Mouse (Mus musculus) CH12.LX (cell line): ENCODE measurements around the gene Id2. TPM values are rescaled to one million over a fixed set of nuclear protein-coding genes. Genes with fewer than 3 reads are reported as not detected.

Source experiments
- DNase-seq: peaks from one replicate; pipeline ENCODE4 v3.0.0-alpha.2; 2013; ENCODE audit errors: extremely low read depth
- H3K27ac ChIP-seq: 2 replicates; pipeline ENCODE4 v1.5.1; 2012; ENCODE audit warnings: low read depth, mild to moderate bottlenecking, control low read depth, moderate library complexity; ENCODE audit not compliant: insufficient read depth
- H3K27me3 ChIP-seq: replicated peaks from 2 replicates; pipeline ENCODE3; 2012; ENCODE audit warnings: inconsistent platforms
- H3K36me3 ChIP-seq, 2 experiments: replicated peaks in 1 of 2; 2 replicates each; pipeline versions ENCODE3 to v1.6.1; 2012; ENCODE audit warnings: inconsistent platforms in 1 of 2, low read length in 1 of 2, mild to moderate bottlenecking in 1 of 2, mixed read lengths in 1 of 2, moderate library complexity in 1 of 2; ENCODE audit not compliant: control insufficient read depth in 1 of 2, insufficient read depth in 1 of 2
- H3K4me1 ChIP-seq, 2 experiments: 2 replicates each; pipeline ENCODE4 v1.6.1; 2012; ENCODE audit warnings: inconsistent platforms in 1 of 2, moderate library complexity in 1 of 2; ENCODE audit not compliant: insufficient read depth in 2 of 2, control insufficient read depth in 1 of 2
- H3K4me2 ChIP-seq: 2 replicates; pipeline ENCODE4 v1.6.1; 2012; ENCODE audit warnings: low read depth, mild to moderate bottlenecking, control low read depth; ENCODE audit not compliant: poor library complexity, insufficient read depth, severe bottlenecking
- H3K4me3 ChIP-seq, 3 experiments: fragments of 150-350 bp in 1 of 3; sonication (generic) in 1 of 3; replicated peaks in 1 of 3; 2 replicates each; pipeline versions ENCODE3 to v1.5.1; 2011 to 2012; ENCODE audit warnings: low read depth in 2 of 3, low read length in 2 of 3, mild to moderate bottlenecking in 2 of 3, moderate library complexity in 2 of 3, control low read depth in 1 of 3, improper control_type of control experiment in 1 of 3, inconsistent platforms in 1 of 3, mixed read lengths in 1 of 3; ENCODE audit not compliant: poor library complexity in 1 of 3
- H3K79me2 ChIP-seq: replicated peaks from 2 replicates; pipeline ENCODE4 v1.6.1; 2012; ENCODE audit warnings: mild to moderate bottlenecking, moderate library complexity; ENCODE audit not compliant: control insufficient read depth, poor library complexity, insufficient read depth, severe bottlenecking; ENCODE audit errors: extremely low read depth
- H3K9ac ChIP-seq: 2 replicates; pipeline ENCODE4 v1.6.1; 2012; ENCODE audit warnings: low read depth, mild to moderate bottlenecking, control low read depth, moderate library complexity; ENCODE audit not compliant: insufficient read depth
- H3K9me3 ChIP-seq: replicated peaks from 2 replicates; pipeline ENCODE3; 2012; ENCODE audit warnings: low read length, inconsistent platforms, mixed read lengths
- BHLHE40 ChIP-seq: IDR thresholded peaks from 2 replicates; pipeline ENCODE4 v1.6.1; 2011; ENCODE audit warnings: mild to moderate bottlenecking, low read depth, low read length, improper control_type of control experiment
- CHD1 ChIP-seq: IDR thresholded peaks from 2 replicates; pipeline ENCODE4 v1.6.1; 2012; ENCODE audit warnings: low read depth, low read length, improper control_type of control experiment, inconsistent platforms
- CHD2 ChIP-seq: IDR thresholded peaks from 2 replicates; pipeline ENCODE4 v1.6.1; 2011; ENCODE audit warnings: low read length, improper control_type of control experiment
- CTCF ChIP-seq, 2 experiments: IDR thresholded peaks in 1 of 2; conservative IDR thresholded peaks in 1 of 2; 2 replicates each; pipeline ENCODE4 v1.5.1; 2011 to 2012; ENCODE audit warnings: low read depth in 2 of 2, low read length in 2 of 2, improper control_type of control experiment in 1 of 2, inconsistent platforms in 1 of 2, mild to moderate bottlenecking in 1 of 2, moderate library complexity in 1 of 2
- E2F4 ChIP-seq: IDR thresholded peaks from 2 replicates; pipeline ENCODE4 v1.6.1; 2011; ENCODE audit warnings: low read depth, low read length, improper control_type of control experiment; ENCODE audit not compliant: insufficient replicate concordance
- ETS1 ChIP-seq: conservative IDR thresholded peaks from 2 replicates; pipeline ENCODE4 v1.6.1; 2012; ENCODE audit warnings: low read depth, mild to moderate bottlenecking, inconsistent platforms, low read length, improper control_type of control experiment, moderate library complexity
- HCFC1 ChIP-seq: IDR thresholded peaks from 2 replicates; pipeline ENCODE4 v1.6.1; 2012; ENCODE audit warnings: low read depth, mild to moderate bottlenecking, inconsistent platforms, low read length, improper control_type of control experiment
- IRF4 ChIP-seq: IDR thresholded peaks from 2 replicates; pipeline ENCODE4 v1.6.1; 2014; ENCODE audit warnings: low read depth, mild to moderate bottlenecking, inconsistent platforms, low read length, improper control_type of control experiment
- MAFK ChIP-seq: IDR thresholded peaks from 2 replicates; pipeline ENCODE4 v1.6.1; 2011; ENCODE audit warnings: low read length, improper control_type of control experiment; ENCODE audit not compliant: insufficient replicate concordance
- MAX ChIP-seq: IDR thresholded peaks from 2 replicates; pipeline ENCODE4 v1.6.1; 2011; ENCODE audit warnings: low read length, improper control_type of control experiment
- MYC ChIP-seq: IDR thresholded peaks from 2 replicates; pipeline ENCODE4 v1.6.1; 2011; ENCODE audit warnings: low read depth, mild to moderate bottlenecking, improper control_type of control experiment, low read length
- PAX5 ChIP-seq: IDR thresholded peaks from 2 replicates; pipeline ENCODE4 v1.6.1; 2012; ENCODE audit warnings: low read length, inconsistent platforms, mixed read lengths
- POLR2A ChIP-seq: IDR thresholded peaks from 2 replicates; pipeline ENCODE4 v1.6.1; 2011; ENCODE audit warnings: low read depth, mild to moderate bottlenecking, improper control_type of control experiment, low read length
- POLR2AphosphoS2 ChIP-seq: IDR thresholded peaks from 2 replicates; pipeline ENCODE4 v1.6.1; 2011; ENCODE audit warnings: low read depth, low read length, improper control_type of control experiment
- RAD21 ChIP-seq: IDR thresholded peaks from 2 replicates; pipeline ENCODE4 v1.6.1; 2011; ENCODE audit warnings: low read depth, mild to moderate bottlenecking, low read length, improper control_type of control experiment, moderate library complexity
- RCOR1 ChIP-seq: conservative IDR thresholded peaks from 2 replicates; pipeline ENCODE4 v1.6.1; 2012; ENCODE audit warnings: low read depth, mild to moderate bottlenecking, inconsistent platforms, low read length, improper control_type of control experiment
- SIN3A ChIP-seq: IDR thresholded peaks from 2 replicates; pipeline ENCODE4 v1.6.1; 2012; ENCODE audit warnings: low read length, improper control_type of control experiment, inconsistent platforms
- SMC3 ChIP-seq: IDR thresholded peaks from 2 replicates; pipeline ENCODE4 v1.6.1; 2011; ENCODE audit warnings: low read depth, low read length, improper control_type of control experiment
- TCF12 ChIP-seq: IDR thresholded peaks from 2 replicates; pipeline ENCODE4 v1.6.1; 2014; ENCODE audit warnings: low read depth, mild to moderate bottlenecking, inconsistent platforms, low read length, improper control_type of control experiment
- USF1 ChIP-seq: IDR thresholded peaks from 2 replicates; pipeline ENCODE4 v1.6.1; 2014; ENCODE audit warnings: low read depth, mild to moderate bottlenecking, inconsistent platforms, low read length, improper control_type of control experiment
- ZC3H11A ChIP-seq: IDR thresholded peaks from 2 replicates; pipeline ENCODE4 v1.6.1; 2012; ENCODE audit warnings: low read depth, mild to moderate bottlenecking, inconsistent platforms, low read length, improper control_type of control experiment
- ZKSCAN1 ChIP-seq: IDR thresholded peaks from 2 replicates; pipeline ENCODE4 v1.6.1; 2012; ENCODE audit warnings: low read depth, inconsistent platforms, low read length, improper control_type of control experiment, borderline replicate concordance
- ZMIZ1 ChIP-seq: IDR thresholded peaks from 2 replicates; pipeline ENCODE4 v1.6.1; 2012; ENCODE audit warnings: low read depth, mild to moderate bottlenecking, inconsistent platforms, low read length, improper control_type of control experiment
- ZNF384 ChIP-seq: IDR thresholded peaks from 2 replicates; pipeline ENCODE4 v1.6.1; 2012; ENCODE audit warnings: low read depth, low read length, improper control_type of control experiment, inconsistent platforms
- dilution Hi-C: fragments of 300-500 bp; cut with MboI; formaldehyde crosslinking; loops from 2 replicates; pipeline ENCODE4 v1.14.3; 2020; ENCODE audit warnings: low sequenced_read_pairs; ENCODE audit not compliant: extremely low pct_unique_long_range_greater_than_20kb, extremely low pct_ligation_motif_present
- in situ Hi-C: fragments of 300-500 bp; cut with MboI; formaldehyde crosslinking; loops from 3 replicates; pipeline ENCODE4 v1.14.3; 2019; ENCODE audit warnings: low sequenced_read_pairs, low pct_ligation_motif_present, low pct_unique_long_range_greater_than_20kb, mixed read lengths
- polyA plus RNA-seq: library from polyadenylated mRNA; unstranded; fragments of >175 nt; gene quantifications from 2 replicates; pipeline ENCODE4 v1.2.1, GENCODE M21; 2012; ENCODE audit warnings: low read depth; ENCODE audit not compliant: insufficient read length
- total RNA-seq, 2 experiments: library from RNA; depleted of rRNA; stranded (reverse); fragments of 300-350 nt in 1 of 2; fragments of >200 nt in 1 of 2; gene quantifications; 2 replicates each; pipeline ENCODE4 v1.2.3; 2012 to 2014

The Id2 gene
- total and polyA plus RNA-seq, 3 experiments, result 12.4 to 42.9 (median 14.2) TPM

DNA sequence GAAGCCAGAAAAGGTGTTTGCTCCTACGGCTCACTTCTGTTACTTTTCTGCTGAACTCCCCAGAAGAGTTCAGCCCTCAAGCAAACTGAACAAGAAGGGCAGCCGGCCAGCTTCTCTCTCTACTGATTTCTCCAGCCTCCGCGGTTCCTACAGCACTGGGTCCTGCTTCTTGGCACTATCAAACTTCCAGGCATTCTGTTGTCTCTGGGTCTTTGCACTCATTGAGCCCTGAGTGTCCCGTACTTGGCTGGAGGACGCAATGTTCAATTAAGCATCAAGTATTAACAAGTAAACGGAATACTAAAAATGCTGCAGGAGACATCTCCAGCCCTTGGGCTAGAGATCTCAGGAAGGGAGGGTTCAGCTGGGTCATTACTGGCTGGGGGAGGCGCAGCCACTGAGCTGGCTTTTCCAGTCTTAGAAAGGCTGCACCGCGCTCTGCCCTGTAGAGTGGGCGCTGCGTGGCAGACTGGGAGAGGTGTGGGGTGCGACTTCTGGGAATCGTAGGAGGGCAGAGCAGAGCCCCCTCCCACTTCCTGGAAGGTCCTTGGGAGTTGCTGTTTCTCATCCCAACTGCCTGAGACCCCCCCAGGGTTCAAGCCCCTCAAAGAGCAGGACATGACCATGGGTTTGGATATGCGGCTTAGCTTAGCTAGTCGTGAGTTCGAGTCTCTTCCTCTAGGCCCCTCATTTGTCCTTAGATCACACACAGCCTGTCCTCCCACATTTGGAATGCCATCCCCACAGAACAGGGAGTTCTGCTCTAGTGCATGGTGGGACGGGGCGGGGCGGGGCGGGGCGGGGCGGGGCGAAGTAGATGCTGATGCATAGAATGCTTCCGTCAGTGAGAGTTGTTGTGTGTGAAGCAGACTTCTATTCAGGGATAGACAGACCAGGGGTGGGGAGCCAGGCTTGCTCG is 13.4 kb downstream of the Id2 start:
- no peaks in the 10 kb centered on the region for H3K36me3 ChIP-seq
- in situ Hi-C loops (loop anchor here (25.0 kb wide), 3 partner anchors 604 to 1204 kb away; no protein-coding TSS in a partner anchor), dilution Hi-C loops (no loop called here)
- H3K4me1 ChIP-seq, result peaks cover 0 to 3% of the 10 kb centered on the region in 2 experiments; a peak in 1 of 4 replicates
- no peaks in the 10 kb centered on the region for H3K27me3 ChIP-seq
- TF ChIP-seq SMC3, result no peak
- TF ChIP-seq BHLHE40, result no peak
- TF ChIP-seq POLR2AphosphoS2, result no peak
- TF ChIP-seq ZMIZ1, result no peak
- no peak for TF ChIP-seq MYC
- H3K9me3 ChIP-seq, result peaks cover 3% of the 10 kb centered on the region
- DNase-seq, result no peak
- no peak overlapping the region for H3K9ac ChIP-seq
- no peak overlapping the region for H3K27ac ChIP-seq
- H3K4me2 ChIP-seq, result no peak overlapping the region
- H3K4me3 ChIP-seq, result no peak overlapping the region
- no peaks in the 10 kb centered on the region for H3K79me2 ChIP-seq

DNA sequence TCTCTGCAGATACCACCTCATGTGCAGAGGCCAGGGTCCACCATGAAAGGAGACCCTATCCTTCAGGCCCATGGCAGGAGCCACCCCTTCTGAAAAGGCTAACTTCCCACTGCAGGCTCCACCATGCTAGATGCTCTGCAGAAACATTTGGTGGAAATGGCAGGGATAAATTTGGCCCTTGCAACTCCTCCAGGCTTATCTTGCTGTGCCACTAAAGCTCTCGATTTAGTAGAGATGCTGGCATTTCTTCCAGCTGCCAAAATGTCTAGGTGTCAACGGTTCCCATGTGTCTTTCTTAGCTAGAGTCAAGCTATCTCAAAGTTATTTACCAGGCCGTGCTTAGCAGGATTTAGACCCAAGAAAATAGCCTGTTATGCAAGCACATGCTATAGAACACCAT is 22.6 kb downstream of the Id2 start:
- Histone ChIP-seq H3K27ac (no peak overlapping the region), H3K27me3 (no peaks in the 10 kb centered on the region), H3K79me2 (no peaks in the 10 kb centered on the region), H3K4me2 (no peak overlapping the region), H3K4me3 (no peak overlapping the region), H3K9ac (no peak overlapping the region), H3K36me3 (no peaks in the 10 kb centered on the region), H3K9me3 (no peaks in the 10 kb centered on the region), H3K4me1 (no peaks in the 10 kb centered on the region)
- dilution Hi-C loops, result no loop called here
- DNase-seq, result no peak
- in situ Hi-C loops, result no loop called here
- no peak for TF ChIP-seq ZKSCAN1
- TF ChIP-seq POLR2AphosphoS2, result no peak
- TF ChIP-seq ETS1, result no peak
- TF ChIP-seq TCF12, result no peak

DNA sequence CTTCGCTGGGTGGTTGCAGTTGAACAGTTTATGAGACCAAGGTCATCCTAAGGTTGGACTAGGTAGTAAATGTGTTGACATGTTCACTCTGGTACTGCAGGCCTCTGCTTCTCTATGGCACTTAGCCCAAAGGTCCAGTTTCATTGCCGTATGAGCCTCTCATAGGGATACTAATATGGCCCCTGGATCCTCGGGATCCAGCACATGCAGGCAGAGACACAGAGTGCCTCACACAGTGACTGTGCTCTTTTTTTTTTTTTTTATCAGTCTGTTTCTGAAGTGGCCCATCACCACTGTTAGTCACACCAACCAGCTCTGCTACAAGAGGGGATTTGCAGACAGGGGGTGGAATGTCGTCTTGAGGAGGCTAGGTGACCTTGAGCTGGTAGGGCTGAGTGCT is 23.6 kb downstream of the Id2 start:
- Histone ChIP-seq H3K9ac (no peak overlapping the region), H3K27ac (no peak overlapping the region), H3K27me3 (no peaks in the 10 kb centered on the region), H3K79me2 (no peaks in the 10 kb centered on the region), H3K4me1 (no peaks in the 10 kb centered on the region), H3K36me3 (no peaks in the 10 kb centered on the region), H3K4me2 (no peak overlapping the region)
- in situ Hi-C loops, result no loop called here
- DNase-seq, result no peak
- dilution Hi-C loops, result no loop called here
- TF ChIP-seq USF1, result no peak
- no peak for TF ChIP-seq ETS1
- no peak for TF ChIP-seq HCFC1
- TF ChIP-seq ZC3H11A, result no peak
- TF ChIP-seq ZNF384, result no peak
- TF ChIP-seq MAX, result no peak
- TF ChIP-seq IRF4, result no peak
- no peak for TF ChIP-seq MAFK
- TF ChIP-seq E2F4, result no peak
- no peak for TF ChIP-seq BHLHE40
- no peak for TF ChIP-seq PAX5
- no peak for TF ChIP-seq CHD1
- TF ChIP-seq POLR2A, result no peak
- no peak for TF ChIP-seq SIN3A
- no peak for TF ChIP-seq RCOR1
- TF ChIP-seq CHD2, result no peak
- no peak for TF ChIP-seq RAD21
- TF ChIP-seq TCF12, result no peak
- TF ChIP-seq CTCF (conservative IDR thresholded peaks at IDR 0.05 in 1 of 2, IDR thresholded peaks at IDR 0.05 in 1 of 2; ENCODE audit: low read depth in 2 of 2, low read length in 2 of 2), result no peak
- TF ChIP-seq, all 38 proteins: peak for 0
- no peaks in the 10 kb centered on the region for H3K9me3 ChIP-seq
- H3K4me3 ChIP-seq, result no peak overlapping the region
